ENCODE assay signal across 9 mouse cellular contexts in the genomic region with DNA sequence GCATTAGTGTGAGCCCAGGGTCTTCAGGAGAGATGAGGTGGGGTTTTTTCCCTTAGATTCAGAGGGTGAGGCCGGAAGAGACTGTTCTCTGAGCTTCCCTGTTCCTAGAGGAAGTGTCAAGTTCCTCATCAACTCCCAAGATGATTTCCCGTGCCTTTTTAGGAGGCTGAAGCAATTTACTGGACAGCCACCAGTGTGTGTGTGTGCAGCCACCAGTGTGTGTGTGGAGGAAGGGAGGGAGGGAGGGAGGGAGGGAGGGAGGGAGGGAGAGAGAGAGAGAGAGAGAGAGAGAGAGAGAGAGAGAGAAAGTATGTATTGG. TPM values are rescaled to one million over a fixed set of nuclear protein-coding genes. Genes with fewer than 3 reads are reported as not detected.
DNase-seq lines count a peak whose midpoint lies in the region; ATAC-seq and TF ChIP-seq lines count a peak whose summit lies in the region.
"Had no signal": no experiment of that assay in that cellular context is flagged by ENCODE, and none has a peak within 500 bp of the region (broad histone marks: within the 10 kb centered on the region; RNA-seq: fewer than 3 reads in every experiment).

No protein-coding gene starts in this region.

- peaks cover 15% of the 10 kb centered on the region for H3K4me1 ChIP-seq in hindbrain, embryonic 11.5 days (replicated peaks; ENCODE audit: control insufficient read depth, insufficient read depth, low read length)
- H3K4me1 ChIP-seq in midbrain, embryonic 10.5 days, result peaks cover 50% of the 10 kb centered on the region

- H3K9me3 ChIP-seq in hindbrain, embryonic 11.5 days (ENCODE audit: control insufficient read depth, low read length), result no peaks in the 10 kb centered on the region
- no peaks in the 10 kb centered on the region for H3K9me3 ChIP-seq in midbrain, embryonic 10.5 days (replicated peaks)

- no peak for ATAC-seq in hindbrain, embryonic 11.5 days (ENCODE audit: low FRiP score)

- H3K36me3 ChIP-seq in hindbrain, embryonic 11.5 days (ENCODE audit: control insufficient read depth, insufficient read depth, low read length), result no peaks in the 10 kb centered on the region
- peaks cover 39% of the 10 kb centered on the region for H3K36me3 ChIP-seq in midbrain, embryonic 10.5 days

- peak overlapping the region; percentile 94 for H3K4me2 ChIP-seq in hindbrain, embryonic 11.5 days (replicated peaks; ENCODE audit: low read depth, low read length)

- DNase-seq in gastrocnemius, adult 2 months, result no peak
- no peak for DNase-seq in gastrocnemius, postnatal 36 days
- peak; percentile 52 for DNase-seq in adipocyte (ENCODE audit: low spot score)
- DNase-seq in hindbrain, embryonic 11.5 days (ENCODE audit: low spot score), result no peak
- no peak for DNase-seq in midbrain, embryonic 10.5 days (ENCODE audit: low spot score)
- DNase-seq in layer of hippocampus, adult 11-12 months (ENCODE audit: low spot score), result no peak
- no peak for DNase-seq in cerebellum, postnatal 36 days
- DNase-seq in kidney, adult 9 months, result no peak
- DNase-seq: gastrocnemius, postnatal 14 days had no signal

- H3K27me3 ChIP-seq in hindbrain, embryonic 11.5 days (ENCODE audit: control insufficient read depth, insufficient read depth, low read length), result no peaks in the 10 kb centered on the region; the same call in 1 of the 2 replicates
- peaks cover 17% of the 10 kb centered on the region for H3K27me3 ChIP-seq in midbrain, embryonic 10.5 days (ENCODE audit: low read depth, poor library complexity, severe bottlenecking)

- peak overlapping the region; percentile 88 for H3K4me3 ChIP-seq in gastrocnemius, adult 2 months
- H3K4me3 ChIP-seq in hindbrain, embryonic 11.5 days (ENCODE audit: low read depth, low read length), result peak overlapping the region; percentile 92
- H3K4me3 ChIP-seq in midbrain, embryonic 10.5 days, result peak overlapping the region; percentile 85

- H3K9ac ChIP-seq in hindbrain, embryonic 11.5 days (ENCODE audit: low read depth, low read length), result peak overlapping the region; percentile 99

- intact Hi-C loops in gastrocnemius, adult 2 months (cut with DNase I), result loop anchor here (2.0 to 5.0 kb wide), 2 partner anchors 17 to 37 kb away; no protein-coding TSS in a partner anchor
- intact Hi-C loops in gastrocnemius, postnatal 36 days (cut with DNase I), result no loop called here

- H3K27ac ChIP-seq in gastrocnemius, adult 2 months, result peak overlapping the region; percentile 96
- peak overlapping the region; percentile 93 for H3K27ac ChIP-seq in hindbrain, embryonic 11.5 days (ENCODE audit: low read depth, low read length)
- H3K27ac ChIP-seq in midbrain, embryonic 10.5 days (replicated peaks), result peak overlapping the region; percentile 95

- 17% methylated on average over 2 of the region's 2 CpGs for WGBS in hindbrain, embryonic 11.5 days
- 35% methylated on average over 2 of the region's 2 CpGs for WGBS in midbrain, embryonic 10.5 days

- no peak for TF ChIP-seq CTCF in gastrocnemius, adult 2 months (IDR thresholded peaks at IDR 0.05)

RNA-seq across cellular contexts. Expression of a gene that starts 2.0 kb away (rescaled TPM):
- total RNA-seq in gastrocnemius, adult 2 months (2021), result 10 to 100 TPM; 67.8 to 71.0 TPM
- 10 to 100 TPM; 59.6 to 63.2 TPM for total RNA-seq in gastrocnemius, postnatal 36 days (2021)
- 38.8 and 50.1 TPM in 2 replicates for polyA plus RNA-seq in hindbrain, embryonic 11.5 days (2014; fragmentation: Nextera tagmentation; extraction: Ambion mirVana)
- 27.6 and 31.2 TPM in 2 replicates for polyA plus RNA-seq in midbrain, embryonic 10.5 days (2016; fragmentation: Nextera tagmentation; extraction: Ambion mirVana)

RNA-seq across cellular contexts. Expression of a gene that starts 6.3 kb away (rescaled TPM):
- total RNA-seq in gastrocnemius, adult 2 months (2021), result 10 to 100 TPM; 18.1 to 22.2 TPM
- 10 to 100 TPM; 14.9 to 15.8 TPM for total RNA-seq in gastrocnemius, postnatal 36 days (2021)
- polyA plus RNA-seq in hindbrain, embryonic 11.5 days (2014; fragmentation: Nextera tagmentation; extraction: Ambion mirVana), result 30.0 and 33.6 TPM in 2 replicates
- 30.9 and 32.9 TPM in 2 replicates for polyA plus RNA-seq in midbrain, embryonic 10.5 days (2016; fragmentation: Nextera tagmentation; extraction: Ambion mirVana)

RNA-seq across cellular contexts. Expression of a gene that starts 8.9 kb away (rescaled TPM):
- 100 to 1,000 TPM; 163 to 214 TPM for total RNA-seq in gastrocnemius, adult 2 months (2021)
- total RNA-seq in gastrocnemius, postnatal 36 days (2021), result 100 to 1,000 TPM; 179 to 183 TPM
- 86.7 and 88.5 TPM in 2 replicates for polyA plus RNA-seq in hindbrain, embryonic 11.5 days (2014; fragmentation: Nextera tagmentation; extraction: Ambion mirVana)
- polyA plus RNA-seq in midbrain, embryonic 10.5 days (2016; fragmentation: Nextera tagmentation; extraction: Ambion mirVana), result 107 and 113 TPM in 2 replicates

RNA-seq across cellular contexts. Expression of a gene that starts 30.3 kb away (rescaled TPM):
- total RNA-seq in gastrocnemius, adult 2 months (2021), result 10 to 100 TPM; 14.4 to 16.7 TPM
- total RNA-seq in gastrocnemius, postnatal 36 days (2021), result 10 to 100 TPM; 14.7 to 15.5 TPM
- polyA plus RNA-seq in hindbrain, embryonic 11.5 days (2014; fragmentation: Nextera tagmentation; extraction: Ambion mirVana), result 14.3 and 17.9 TPM in 2 replicates
- polyA plus RNA-seq in midbrain, embryonic 10.5 days (2016; fragmentation: Nextera tagmentation; extraction: Ambion mirVana), result 32.9 and 33.3 TPM in 2 replicates

RNA-seq across cellular contexts. Expression of a gene that starts 30.6 kb away (rescaled TPM):
- 10 to 100 TPM; 10.6 to 11.8 TPM for total RNA-seq in gastrocnemius, adult 2 months (2021)
- 10 to 100 TPM; 11.3 to 12.0 TPM for total RNA-seq in gastrocnemius, postnatal 36 days (2021)
- 56.3 and 62.4 TPM in 2 replicates for polyA plus RNA-seq in hindbrain, embryonic 11.5 days (2014; fragmentation: Nextera tagmentation; extraction: Ambion mirVana)
- polyA plus RNA-seq in midbrain, embryonic 10.5 days (2016; fragmentation: Nextera tagmentation; extraction: Ambion mirVana), result 49.0 and 61.6 TPM in 2 replicates
